Comparison of ENCODE assay signal across 39 mouse cellular contexts in the genomic region with DNA sequence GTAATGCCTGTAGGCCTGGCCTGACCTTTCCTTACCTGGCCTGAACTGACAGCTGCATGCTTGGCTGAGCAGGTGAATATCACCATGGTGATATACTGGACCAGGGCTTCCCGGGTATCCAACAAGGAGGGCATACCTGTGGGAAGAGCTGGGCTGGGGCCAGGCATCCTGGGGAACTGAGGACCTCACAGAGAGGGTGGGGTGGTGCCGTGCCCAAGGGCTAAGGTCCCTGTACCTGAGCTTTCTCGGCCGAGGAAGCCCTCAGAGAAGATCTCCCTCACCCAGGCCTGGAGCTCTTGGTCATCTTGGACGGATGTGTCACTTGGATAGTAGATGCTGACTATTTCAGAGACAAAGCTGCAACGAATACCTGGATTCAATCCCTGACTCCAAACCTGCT. TPM values are rescaled to one million over a fixed set of nuclear protein-coding genes. Genes with fewer than 3 reads are reported as not detected.
"Had no signal": no experiment of that assay in that cellular context is flagged by ENCODE, and none has a peak within 500 bp of the region (broad histone marks: within the 10 kb centered on the region; RNA-seq: fewer than 3 reads in every experiment).

No protein-coding gene starts in this region.

- H3K9me3 ChIP-seq: limb, embryonic 10.5 days; limb, embryonic 12.5 days; limb, embryonic 13.5 days; limb, embryonic 15.5 days; liver, embryonic 12.5 days; liver, embryonic 13.5 days; liver, embryonic 15.5 days; lung, embryonic 15.5 days; midbrain, embryonic 10.5 days; midbrain, embryonic 12.5 days; midbrain, embryonic 13.5 days; midbrain, embryonic 15.5 days; neural tube, embryonic 12.5 days; neural tube, embryonic 13.5 days had no signal

- ATAC-seq: liver, embryonic 12.5 days; lung, postnatal 0 days; midbrain, embryonic 13.5 days; midbrain, embryonic 15.5 days; midbrain, embryonic 16.5 days had no signal

- H3K4me3 ChIP-seq: limb, embryonic 10.5 days; limb, embryonic 12.5 days; limb, embryonic 13.5 days; limb, embryonic 15.5 days; liver, embryonic 12.5 days; liver, embryonic 13.5 days; liver, embryonic 15.5 days; lung, embryonic 15.5 days; megakaryocyte, embryonic 14.5 days; midbrain, embryonic 10.5 days; midbrain, embryonic 12.5 days; midbrain, embryonic 13.5 days; midbrain, embryonic 15.5 days; myocyte; neural tube, embryonic 12.5 days; neural tube, embryonic 13.5 days had no signal

- H3K27me3 ChIP-seq: limb, embryonic 12.5 days; limb, embryonic 13.5 days; limb, embryonic 15.5 days; liver, embryonic 13.5 days; liver, embryonic 15.5 days; lung, embryonic 15.5 days; midbrain, embryonic 12.5 days; midbrain, embryonic 13.5 days; midbrain, embryonic 15.5 days; neural tube, embryonic 12.5 days; neural tube, embryonic 13.5 days had no signal

- H3K4me1 ChIP-seq: limb, embryonic 13.5 days; limb, embryonic 15.5 days; liver, embryonic 12.5 days; liver, embryonic 13.5 days; liver, embryonic 15.5 days; lung, embryonic 15.5 days; midbrain, embryonic 10.5 days; midbrain, embryonic 12.5 days; midbrain, embryonic 13.5 days; midbrain, embryonic 15.5 days; neural tube, embryonic 12.5 days; neural tube, embryonic 13.5 days had no signal

- H3K36me3 ChIP-seq: limb, embryonic 10.5 days; limb, embryonic 12.5 days; limb, embryonic 13.5 days; limb, embryonic 15.5 days; liver, embryonic 12.5 days; liver, embryonic 13.5 days; liver, embryonic 15.5 days; lung, embryonic 15.5 days; midbrain, embryonic 10.5 days; midbrain, embryonic 12.5 days; midbrain, embryonic 13.5 days; midbrain, embryonic 15.5 days; neural tube, embryonic 12.5 days; neural tube, embryonic 13.5 days had no signal

- H3K27ac ChIP-seq: limb, embryonic 10.5 days; limb, embryonic 12.5 days; limb, embryonic 13.5 days; limb, embryonic 15.5 days; liver, embryonic 12.5 days; liver, embryonic 13.5 days; liver, embryonic 14.5 days; liver, embryonic 15.5 days; lung, embryonic 15.5 days; macrophage; midbrain, embryonic 10.5 days; midbrain, embryonic 12.5 days; midbrain, embryonic 13.5 days; midbrain, embryonic 15.5 days; neural tube, embryonic 12.5 days; neural tube, embryonic 13.5 days had no signal

- DNase-seq: left cerebral cortex, postnatal 4 days; liver, embryonic 13.5 days; lung, adult 18-20 months; lung, adult 2 months; lung, embryonic 14.5 days; lung, postnatal 10 days; lung, postnatal 14 days; lung, postnatal 36 days; midbrain, embryonic 14.5 days had no signal

- H3K9ac ChIP-seq: limb, embryonic 12.5 days; limb, embryonic 13.5 days; limb, embryonic 15.5 days; liver, embryonic 12.5 days; liver, embryonic 13.5 days; liver, embryonic 14.5 days; liver, embryonic 15.5 days; lung, embryonic 14.5 days; lung, embryonic 15.5 days; midbrain, embryonic 12.5 days; midbrain, embryonic 13.5 days; midbrain, embryonic 15.5 days; neural tube, embryonic 12.5 days; neural tube, embryonic 13.5 days had no signal

- H3K4me2 ChIP-seq: limb, embryonic 12.5 days; limb, embryonic 13.5 days; limb, embryonic 15.5 days; liver, embryonic 11.5 days; liver, embryonic 12.5 days; liver, embryonic 13.5 days; liver, embryonic 15.5 days; lung, embryonic 14.5 days; lung, embryonic 15.5 days; midbrain, embryonic 11.5 days; midbrain, embryonic 12.5 days; midbrain, embryonic 13.5 days; midbrain, embryonic 15.5 days; neural tube, embryonic 12.5 days; neural tube, embryonic 13.5 days had no signal

RNA-seq across cellular contexts. Expression of a gene that starts 11.7 kb away (rescaled TPM):
- total RNA-seq: liver, adult 2 months; megakaryocyte-erythroid progenitor cell, adult 5-6 weeks had no signal
- polyA plus RNA-seq: limb, embryonic 12.5 days; liver, adult 2 months; liver, embryonic 12.5 days; liver, embryonic 13.5 days; lung, adult 2 months; lung, embryonic 14.5 days; macrophage; midbrain, embryonic 11.5 days; myocyte; neural tube, embryonic 11.5 days had no signal

RNA-seq across cellular contexts. Expression of a gene that starts 29.1 kb away (rescaled TPM):
- total RNA-seq: liver, adult 2 months; megakaryocyte progenitor cell, adult 5-6 weeks; megakaryocyte, adult 5-6 weeks; megakaryocyte-erythroid progenitor cell, adult 5-6 weeks; monocyte, adult 5-6 weeks had no signal
- polyA plus RNA-seq: liver, adult 2 months; liver, embryonic 11.5 days; liver, embryonic 12.5 days; liver, embryonic 13.5 days; liver, embryonic 14.5 days; liver, embryonic 15.5 days; liver, embryonic 16.5 days; lung, embryonic 14.5 days; lung, embryonic 15.5 days; lung, embryonic 16.5 days; lung, postnatal 0 days; macrophage; midbrain, embryonic 10.5 days; midbrain, embryonic 11.5 days; midbrain, embryonic 13.5 days; myocyte; neural tube, embryonic 11.5 days had no signal

RNA-seq across cellular contexts. Expression of a gene that starts 50.9 kb away (rescaled TPM):
- total RNA-seq: liver, adult 2 months; megakaryocyte-erythroid progenitor cell, adult 5-6 weeks; monocyte, adult 5-6 weeks had no signal
- polyA plus RNA-seq: limb, embryonic 10.5 days; limb, embryonic 11.5 days; limb, embryonic 12.5 days; liver, adult 2 months; liver, embryonic 12.5 days; liver, embryonic 13.5 days; liver, embryonic 14.5 days; liver, embryonic 15.5 days; liver, embryonic 16.5 days; lung, adult 2 months; lung, embryonic 14.5 days; macrophage; myocyte; neural tube, embryonic 11.5 days had no signal
